Mouse (Mus musculus) embryonic fibroblast, embryonic 13.5 days (primary cell): Measurements from ENCODE around the gene Ifne.

Experiments used
- CTCF ChIP-seq: IDR thresholded peaks from 2 replicates; pipeline ENCODE4 v1.5.1; 2011; ENCODE audit warnings: mild to moderate bottlenecking, control low read depth, low read length, moderate library complexity, borderline replicate concordance; ENCODE audit not compliant: insufficient read depth
- POLR2A ChIP-seq: IDR thresholded peaks from 2 replicates; pipeline ENCODE4 v1.6.1; 2011; ENCODE audit warnings: low read depth, mild to moderate bottlenecking, control low read depth, low read length, moderate library complexity

DNA sequence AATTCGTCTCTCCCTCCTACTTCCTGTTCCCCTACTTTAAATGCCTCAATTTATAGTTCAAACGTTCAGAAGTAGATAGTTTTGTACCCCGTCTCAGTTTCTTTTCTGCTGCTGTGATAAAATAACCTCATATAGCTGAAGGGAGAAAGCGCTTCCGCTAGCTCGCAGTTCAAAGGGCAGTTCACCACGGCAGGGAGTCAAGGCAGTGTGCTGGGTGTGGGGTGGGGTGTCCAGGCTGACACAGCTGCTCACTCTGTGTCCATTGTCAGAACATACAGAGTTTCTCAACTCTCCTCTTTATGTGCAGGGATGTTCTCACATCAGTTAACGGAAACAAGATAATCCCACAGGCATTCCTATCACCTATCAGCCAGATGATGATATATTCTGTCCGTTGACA lies 32.2 kb upstream of the Ifne start:
- TF ChIP-seq POLR2A (no peak), CTCF (no peak)
